Mouse (Mus musculus): Measurements from ENCODE around the gene Igf2bp2. TPM values are rescaled to one million over a fixed set of nuclear protein-coding genes. Genes with fewer than 3 reads are reported as not detected.
A peak's percentile ranks its signal among the peaks of the same experiment; 100 is the strongest.

The Igf2bp2 gene
- polyA plus RNA-seq, 1 experiment from 2014 or later, result 99.5 TPM

DNA sequence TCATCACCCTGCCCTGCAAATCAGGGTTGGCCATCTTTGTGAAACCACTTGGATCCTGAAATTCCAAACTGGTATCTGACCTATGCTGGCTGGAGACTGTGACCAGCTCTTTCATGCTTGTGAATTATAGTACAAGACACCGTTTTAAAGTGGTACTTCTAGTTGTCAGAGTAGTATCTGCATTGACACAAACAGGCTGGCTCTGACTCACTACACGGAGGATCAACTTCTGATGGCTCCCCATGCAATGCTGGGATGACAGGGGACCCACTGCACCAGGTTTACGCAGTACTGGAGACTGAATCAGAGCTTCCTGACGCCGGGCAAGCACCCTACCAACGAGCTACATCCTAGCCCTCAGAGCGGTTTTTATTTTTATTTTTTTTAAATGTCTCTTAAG, 17.0 kb downstream of the Igf2bp2 start:
- Histone ChIP-seq H3K4me3 (no peak overlapping the region), H3K9ac (no peak overlapping the region), H3K4me1 (peaks cover 35% of the 10 kb centered on the region), H3K36me3 (peaks cover 6% of the 10 kb centered on the region; the same call in 1 of the 2 replicates), H3K4me2 (no peak overlapping the region), H3K27me3 (no peaks in the 10 kb centered on the region), H3K27ac (no peak overlapping the region), H3K9me3 (no peaks in the 10 kb centered on the region)
- ATAC-seq (ENCODE audit: insufficient number of reproducible peaks, insufficient read depth, low FRiP score, low TSS enrichment, low read depth), result no peak
- 85% methylated on average over 7 of the region's 7 CpGs for WGBS

DNA sequence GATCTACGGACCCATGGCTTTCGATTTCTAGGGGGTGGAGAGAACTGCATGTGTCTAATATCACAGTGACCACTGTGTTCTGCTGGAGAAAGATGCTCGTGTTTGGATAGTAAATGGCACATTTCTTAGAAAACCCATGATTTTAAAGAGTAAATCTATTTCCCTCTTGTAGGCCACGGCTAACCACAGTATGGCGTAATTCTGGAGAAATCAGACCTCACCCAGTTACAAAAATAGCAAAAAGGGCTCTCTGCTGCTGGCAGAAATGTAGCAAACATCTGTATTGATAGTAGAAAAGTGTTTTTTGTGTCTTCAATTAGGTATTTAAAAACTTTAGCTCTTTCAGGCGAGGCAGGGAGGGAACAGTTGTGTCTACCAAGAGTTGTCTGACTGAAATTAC, 18.6 kb downstream of the Igf2bp2 start:
- H3K27ac ChIP-seq, result no peak overlapping the region
- 88% methylated on average over 6 of the region's 6 CpGs for WGBS
- H3K9me3 ChIP-seq, result no peaks in the 10 kb centered on the region
- H3K9ac ChIP-seq, result no peak overlapping the region
- no peak overlapping the region for H3K4me2 ChIP-seq
- peaks cover 8% of the 10 kb centered on the region; the same call in 1 of the 2 replicates for H3K36me3 ChIP-seq
- H3K27me3 ChIP-seq, result no peaks in the 10 kb centered on the region
- no peak for ATAC-seq (ENCODE audit: insufficient number of reproducible peaks, insufficient read depth, low FRiP score, low TSS enrichment, low read depth)
- peaks cover 25% of the 10 kb centered on the region for H3K4me1 ChIP-seq
- H3K4me3 ChIP-seq, result no peak overlapping the region

DNA sequence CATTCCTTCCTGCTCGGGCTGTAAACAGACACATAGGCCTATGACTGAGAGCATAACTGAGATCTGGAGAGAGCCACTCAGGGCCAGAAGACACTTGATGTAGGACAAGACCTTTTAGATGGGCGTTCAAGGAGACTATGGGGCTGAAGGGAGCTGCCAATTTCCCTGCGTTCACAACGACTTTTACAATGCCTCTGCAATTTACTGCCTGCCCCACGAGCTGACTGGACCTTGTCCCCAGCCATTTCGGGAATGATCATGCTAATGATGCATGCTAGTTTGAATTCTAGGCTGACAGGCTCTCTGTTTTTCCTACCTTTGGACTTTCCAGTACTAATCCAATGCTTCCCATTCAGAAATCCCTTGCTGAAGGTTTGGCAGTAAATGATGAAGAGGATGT, 22.2 kb downstream of the Igf2bp2 start:
- Histone ChIP-seq H3K4me2 (no peak overlapping the region), H3K4me3 (no peak overlapping the region), H3K36me3 (peaks cover 8% of the 10 kb centered on the region; the same call in 1 of the 2 replicates), H3K9me3 (no peaks in the 10 kb centered on the region), H3K9ac (no peak overlapping the region), H3K27me3 (no peaks in the 10 kb centered on the region), H3K27ac (no peak overlapping the region), H3K4me1 (peaks cover 10% of the 10 kb centered on the region; the same call in 1 of the 2 replicates)
- no peak for ATAC-seq (ENCODE audit: insufficient number of reproducible peaks, insufficient read depth, low FRiP score, low TSS enrichment, low read depth)
- WGBS, result 82% methylated on average over 6 of the region's 6 CpGs

DNA sequence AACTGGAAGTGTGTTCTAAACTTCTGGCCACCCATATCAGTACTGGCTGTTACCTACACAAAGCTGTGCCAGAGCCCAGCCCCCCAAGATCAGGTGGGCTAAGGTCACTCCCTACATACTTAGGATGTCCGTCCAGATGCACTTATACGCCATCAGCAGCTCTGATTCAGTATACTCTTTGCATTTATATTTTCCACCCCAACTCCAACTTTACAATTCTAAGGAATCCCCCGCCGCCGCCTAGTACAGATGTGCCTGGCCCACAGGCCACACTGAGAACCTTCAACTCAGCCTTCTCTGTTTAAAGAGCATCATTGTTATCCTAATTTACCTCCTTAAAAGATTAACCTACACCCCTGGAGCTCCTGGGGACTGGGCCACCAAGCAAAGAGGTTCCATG, 23.3 kb downstream of the Igf2bp2 start:
- H3K9ac ChIP-seq, result no peak overlapping the region
- H3K9me3 ChIP-seq, result no peaks in the 10 kb centered on the region
- 83% methylated on average over 5 of the region's 5 CpGs for WGBS
- no peak overlapping the region for H3K4me3 ChIP-seq
- peaks cover 8% of the 10 kb centered on the region; the same call in 1 of the 2 replicates for H3K36me3 ChIP-seq
- ATAC-seq (ENCODE audit: insufficient number of reproducible peaks, insufficient read depth, low FRiP score, low TSS enrichment, low read depth), result 0 out of 2 replicates have a peak, but pooled peaks have one; percentile 32
- H3K27ac ChIP-seq, result no peak overlapping the region
- no peak overlapping the region for H3K4me2 ChIP-seq
- peaks cover 10% of the 10 kb centered on the region; the same call in 1 of the 2 replicates for H3K4me1 ChIP-seq
- H3K27me3 ChIP-seq, result no peaks in the 10 kb centered on the region

DNA sequence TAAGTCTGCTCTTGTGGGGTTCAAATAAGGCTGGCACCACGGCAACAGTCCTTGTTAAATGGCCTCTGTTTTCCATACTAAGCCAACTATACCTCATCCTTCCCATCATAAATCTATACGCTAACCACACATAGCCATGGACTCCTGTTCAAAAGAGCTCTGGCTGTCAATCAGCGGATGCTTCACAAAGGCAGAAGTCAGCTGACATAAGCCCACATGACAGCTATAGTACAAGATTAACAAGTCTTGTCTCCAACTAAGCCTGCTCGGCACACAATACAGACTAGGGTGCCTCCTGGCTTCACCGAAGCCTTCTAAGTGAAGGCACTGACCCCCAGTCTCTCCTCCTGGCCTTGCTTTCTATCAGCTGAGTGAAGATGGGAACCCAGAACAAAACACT, 26.9 kb downstream of the Igf2bp2 start:
- peaks cover 10% of the 10 kb centered on the region; the same call in 1 of the 2 replicates for H3K4me1 ChIP-seq
- ATAC-seq (ENCODE audit: insufficient number of reproducible peaks, insufficient read depth, low FRiP score, low TSS enrichment, low read depth), result no peak
- H3K27ac ChIP-seq, result no peak overlapping the region
- H3K4me2 ChIP-seq, result no peak overlapping the region
- 88% methylated on average over 5 of the region's 5 CpGs for WGBS
- H3K4me3 ChIP-seq, result no peak overlapping the region
- 0 out of 2 replicates have a peak, but pooled peaks cover 4% of the 10 kb centered on the region for H3K36me3 ChIP-seq
- no peak overlapping the region for H3K9ac ChIP-seq
- H3K9me3 ChIP-seq, result no peaks in the 10 kb centered on the region
- no peaks in the 10 kb centered on the region for H3K27me3 ChIP-seq

DNA sequence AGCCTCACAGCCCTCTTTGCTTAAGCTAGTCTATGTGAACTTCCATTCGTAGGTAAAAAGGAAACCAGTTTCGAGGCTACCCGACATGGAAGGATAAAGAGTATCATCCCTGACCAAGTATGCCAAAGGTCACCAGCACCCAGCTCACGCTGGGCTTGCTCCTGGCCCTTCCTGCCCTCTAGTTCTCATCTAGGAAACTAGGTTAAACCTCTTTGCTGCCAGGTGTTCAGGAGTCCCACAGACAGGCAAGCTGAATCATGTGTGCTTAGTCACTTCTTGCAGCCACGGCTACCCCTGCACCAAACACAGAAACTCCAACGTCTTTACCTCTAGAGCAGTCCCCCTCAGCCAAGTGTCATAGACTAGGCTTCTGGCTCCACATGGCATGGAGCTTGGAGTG, 31.8 kb downstream of the Igf2bp2 start:
- WGBS, result 85% methylated on average over 6 of the region's 6 CpGs
- no peak for ATAC-seq (ENCODE audit: insufficient number of reproducible peaks, insufficient read depth, low FRiP score, low TSS enrichment, low read depth)
- Histone ChIP-seq H3K9me3 (no peaks in the 10 kb centered on the region), H3K27me3 (no peaks in the 10 kb centered on the region), H3K4me1 (no peaks in the 10 kb centered on the region), H3K36me3 (no peaks in the 10 kb centered on the region), H3K4me3 (no peak overlapping the region), H3K4me2 (no peak overlapping the region), H3K9ac (no peak overlapping the region), H3K27ac (no peak overlapping the region)

- H3K4me1 ChIP-seq, result no peaks in the 10 kb centered on the region
- 91% methylated on average over 7 of the region's 7 CpGs for WGBS
- no peak overlapping the region for H3K4me2 ChIP-seq
- no peaks in the 10 kb centered on the region for H3K27me3 ChIP-seq
- H3K27ac ChIP-seq, result no peak overlapping the region
- H3K36me3 ChIP-seq, result no peaks in the 10 kb centered on the region
- no peaks in the 10 kb centered on the region for H3K9me3 ChIP-seq
- no peak overlapping the region for H3K4me3 ChIP-seq
- H3K9ac ChIP-seq, result no peak overlapping the region
- ATAC-seq (ENCODE audit: insufficient number of reproducible peaks, insufficient read depth, low FRiP score, low TSS enrichment, low read depth), result no peak
Observed at GRCm38 (mm10) chr16:22129511-22129910, 33.6 kb downstream of the Igf2bp2 start.

DNA sequence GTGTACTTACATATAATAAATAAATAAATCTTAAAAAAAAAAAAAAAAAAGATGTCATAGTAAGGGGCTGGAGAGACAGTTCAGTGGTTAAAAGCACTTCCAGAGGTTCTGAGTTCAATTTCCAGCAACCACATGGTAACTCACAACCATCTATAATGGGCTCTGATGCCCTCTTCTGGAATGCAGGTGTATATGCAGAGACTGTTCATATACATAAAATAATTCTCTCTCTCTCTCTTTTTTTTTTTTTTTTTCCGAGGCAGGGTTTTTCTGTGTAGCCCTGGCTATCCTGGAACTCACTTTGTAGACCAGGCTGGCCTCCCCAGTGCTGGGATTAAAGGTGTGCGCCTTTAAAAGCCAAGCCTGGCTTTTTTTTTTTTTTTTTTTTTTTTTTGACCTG, 34.5 kb downstream of the Igf2bp2 start:
- Histone ChIP-seq H3K4me1 (no peaks in the 10 kb centered on the region), H3K27me3 (no peaks in the 10 kb centered on the region), H3K9ac (no peak overlapping the region), H3K27ac (no peak overlapping the region), H3K9me3 (no peaks in the 10 kb centered on the region), H3K4me2 (no peak overlapping the region), H3K36me3 (no peaks in the 10 kb centered on the region), H3K4me3 (no peak overlapping the region)
- WGBS, result 85% methylated on average over 2 of the region's 2 CpGs
- no peak for ATAC-seq (ENCODE audit: insufficient number of reproducible peaks, insufficient read depth, low FRiP score, low TSS enrichment, low read depth)

- Histone ChIP-seq H3K27ac (no peak overlapping the region), H3K4me2 (no peak overlapping the region), H3K4me1 (no peaks in the 10 kb centered on the region), H3K36me3 (no peaks in the 10 kb centered on the region), H3K9me3 (no peaks in the 10 kb centered on the region), H3K27me3 (no peaks in the 10 kb centered on the region), H3K9ac (no peak overlapping the region), H3K4me3 (no peak overlapping the region)
- WGBS, result 98% methylated on average over 5 of the region's 5 CpGs
- no peak for ATAC-seq (ENCODE audit: insufficient number of reproducible peaks, insufficient read depth, low FRiP score, low TSS enrichment, low read depth)
Observed at GRCm38 (mm10) chr16:22127806-22128205, 35.3 kb downstream of the Igf2bp2 start.

DNA sequence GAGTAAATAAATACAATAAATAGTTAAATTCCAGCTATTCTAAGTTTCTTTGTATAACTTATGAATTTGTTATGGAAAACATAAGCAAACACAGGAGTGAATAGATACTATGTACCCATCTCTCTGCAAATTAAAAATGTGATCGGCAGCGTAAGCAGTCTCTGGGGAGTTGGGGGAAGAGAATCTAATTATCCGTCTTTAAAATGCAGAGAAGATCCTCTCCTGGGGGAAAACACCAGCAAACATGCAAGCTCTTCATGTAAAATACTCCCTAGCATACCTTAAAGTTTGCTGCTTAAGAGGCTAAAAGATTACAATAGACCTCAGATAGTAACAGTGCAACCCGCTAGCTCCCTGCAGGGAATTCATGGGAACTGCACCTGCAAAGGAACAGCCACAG, 36.2 kb downstream of the Igf2bp2 start:
- ATAC-seq (ENCODE audit: insufficient number of reproducible peaks, insufficient read depth, low FRiP score, low TSS enrichment, low read depth), result no peak
- H3K36me3 ChIP-seq, result no peaks in the 10 kb centered on the region
- WGBS, result 85% methylated on average over 4 of the region's 4 CpGs

GRCm38 (mm10) chr16:22124325-22124918, 38.7 kb downstream of the Igf2bp2 start:
- H3K4me2 ChIP-seq, result no peak overlapping the region
- no peaks in the 10 kb centered on the region for H3K27me3 ChIP-seq
- peaks cover 7% of the 10 kb centered on the region for H3K36me3 ChIP-seq
- no peaks in the 10 kb centered on the region for H3K9me3 ChIP-seq
- no peak overlapping the region for H3K9ac ChIP-seq
- 67% methylated on average over 7 of the region's 7 CpGs for WGBS
- H3K4me1 ChIP-seq, result no peaks in the 10 kb centered on the region
- no peak overlapping the region for H3K27ac ChIP-seq
- ATAC-seq (ENCODE audit: insufficient number of reproducible peaks, insufficient read depth, low FRiP score, low TSS enrichment, low read depth), result no peak
- no peak overlapping the region for H3K4me3 ChIP-seq

More for the DNA sequence above, 36.2 kb downstream of the Igf2bp2 start:
- Histone ChIP-seq H3K4me3 (no peak overlapping the region), H3K27ac (no peak overlapping the region), H3K4me1 (no peaks in the 10 kb centered on the region), H3K9ac (no peak overlapping the region), H3K4me2 (no peak overlapping the region), H3K27me3 (no peaks in the 10 kb centered on the region), H3K9me3 (no peaks in the 10 kb centered on the region)

- no peak overlapping the region for H3K4me2 ChIP-seq
- ATAC-seq (ENCODE audit: insufficient number of reproducible peaks, insufficient read depth, low FRiP score, low TSS enrichment, low read depth), result no peak
- WGBS, result 28% methylated on average over 5 of the region's 5 CpGs
- no peaks in the 10 kb centered on the region for H3K9me3 ChIP-seq
- no peaks in the 10 kb centered on the region for H3K27me3 ChIP-seq
- H3K27ac ChIP-seq, result no peak overlapping the region
- H3K4me1 ChIP-seq, result no peaks in the 10 kb centered on the region
- H3K4me3 ChIP-seq, result no peak overlapping the region
- H3K36me3 ChIP-seq, result peaks cover 15% of the 10 kb centered on the region
- no peak overlapping the region for H3K9ac ChIP-seq
Observed at GRCm38 (mm10) chr16:22123658-22124057, 39.4 kb downstream of the Igf2bp2 start.

All from embryonic facial prominence, embryonic 13.5 days (tissue).